Mouse (Mus musculus) thymus, adult 2 months (tissue): ENCODE results near the gene Spin2f.
"Not testable (repeated sequence)": the region's sequence is repeated elsewhere in the genome, so short reads cannot be mapped to it uniquely, and the experiment has no call there.

ENCODE experiments used
- CTCF ChIP-seq: fragments of 200-500 bp; IDR thresholded peaks from 2 replicates; pipeline ENCODE4 v1.5.1; 2012; ENCODE audit warnings: mild to moderate bottlenecking, control low read depth, low read length, moderate library complexity, borderline replicate concordance; ENCODE audit not compliant: control insufficient read depth, poor library complexity, insufficient read depth; ENCODE audit errors: extremely low read depth
- POLR2A ChIP-seq: fragments of 200-500 bp; IDR thresholded peaks from 2 replicates; pipeline ENCODE4 v1.6.1; 2012; ENCODE audit warnings: mild to moderate bottlenecking, low read length, control low read depth, moderate library complexity; ENCODE audit not compliant: control insufficient read depth, poor library complexity, insufficient read depth; ENCODE audit errors: extremely low read depth

GRCm38 (mm10) chrX:31253594-31253993 lies at the start of gene Spin2f:
- not testable (repeated sequence) for TF ChIP-seq POLR2A, CTCF
